Mouse (Mus musculus): ENCODE measurements around the gene Tbc1d21.

DNA sequence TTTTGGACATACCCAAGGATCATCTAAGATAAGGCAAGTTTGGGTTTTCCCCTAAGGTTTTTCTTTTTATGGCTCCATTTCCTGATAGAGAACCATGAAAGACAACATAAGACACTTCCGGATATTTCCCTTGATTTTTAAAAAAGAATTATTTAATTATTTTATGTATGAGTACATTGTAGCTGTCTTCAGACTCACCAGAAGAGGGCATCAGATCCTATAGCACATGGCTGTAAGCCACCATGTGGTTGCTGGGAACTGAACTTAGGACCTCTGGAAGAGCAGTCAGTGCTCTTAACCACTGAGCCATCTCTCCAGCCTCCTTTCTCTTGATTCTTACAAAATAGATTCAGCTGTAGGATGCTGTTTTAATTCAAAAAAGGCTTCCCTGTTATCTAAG lies 28.5 kb downstream of the Tbc1d21 start:
- TF ChIP-seq CTCF (IDR thresholded peaks at IDR 0.05; ENCODE audit: low read depth, low read length) = no peak
- no peak for TF ChIP-seq POLR2A (IDR thresholded peaks at IDR 0.05; ENCODE audit: extremely low read depth, insufficient read depth, low read length)
